Mouse (Mus musculus): ENCODE measurements around the gene Spata25. TPM values are rescaled to one million over a fixed set of nuclear protein-coding genes. Genes with fewer than 3 reads are reported as not detected.
A peak's percentile ranks its signal among the peaks of the same experiment; 100 is the strongest.
"Not testable (repeated sequence)": the region's sequence is repeated elsewhere in the genome, so short reads cannot be mapped to it uniquely, and the experiment has no call there.

Spata25 gene
- 100 to 1,000 TPM in 3 of 26 experiments, 10 to 100 TPM in 23; 11.3 to 125 (median 43.8) TPM for total RNA-seq (2018; cell fraction: chromatin; rRNA removed)
- total RNA-seq (2018; cell fraction: cytosol; rRNA removed), result 1 to 10 TPM in 4 of 26 experiments, under 1 TPM in 17, not detected in 5; 0.17 to 2.9 (median 0.62) TPM
- 10 to 100 TPM in 14 of 26 experiments, 1 to 10 TPM in 12; 2.0 to 75.9 (median 11.1) TPM for total RNA-seq (2018; cell fraction: nucleus; rRNA removed)
- 0.80 TPM in 1 of 3 replicates, not detected in the others for polyA plus RNA-seq (2018)

DNA sequence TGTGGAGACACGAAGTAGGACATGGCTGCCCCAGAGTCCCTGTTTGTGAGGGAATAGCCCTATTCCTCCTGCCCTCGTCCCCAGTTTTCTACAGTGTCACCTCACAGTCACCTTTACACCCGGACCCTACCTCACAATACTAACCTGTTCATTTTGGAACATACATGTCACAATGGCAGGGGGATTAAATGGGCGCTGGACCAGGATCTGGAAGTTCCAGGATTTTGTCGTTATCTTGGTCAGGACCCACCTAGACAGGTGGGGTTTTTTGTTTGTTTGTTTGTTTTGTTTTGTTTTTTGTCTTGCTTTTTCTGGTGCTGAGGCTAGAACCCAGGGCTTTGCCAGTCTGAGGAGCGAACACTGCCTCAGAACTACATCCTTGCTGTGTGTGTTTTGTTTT, at the start of gene Spata25:
Gene Spata25 (minus strand): TSS at position 101 of the 400 bp plus-strand sequence.
- peaks cover 28% of the 10 kb centered on the region; the same call in 1 of the 2 replicates for H3K79me2 ChIP-seq (ENCODE audit: inconsistent target)
- peaks cover 35% of the 10 kb centered on the region for H3K36me3 ChIP-seq (ENCODE audit: inconsistent target)
- 98% methylated on average over 6 of the region's 6 CpGs for WGBS (ENCODE audit: missing documents)
- H3K27ac ChIP-seq, result no peak within 1 kb of the TSS
- H3K4me3 ChIP-seq (ENCODE audit: inconsistent target), result no peak within 1 kb of the TSS

DNA sequence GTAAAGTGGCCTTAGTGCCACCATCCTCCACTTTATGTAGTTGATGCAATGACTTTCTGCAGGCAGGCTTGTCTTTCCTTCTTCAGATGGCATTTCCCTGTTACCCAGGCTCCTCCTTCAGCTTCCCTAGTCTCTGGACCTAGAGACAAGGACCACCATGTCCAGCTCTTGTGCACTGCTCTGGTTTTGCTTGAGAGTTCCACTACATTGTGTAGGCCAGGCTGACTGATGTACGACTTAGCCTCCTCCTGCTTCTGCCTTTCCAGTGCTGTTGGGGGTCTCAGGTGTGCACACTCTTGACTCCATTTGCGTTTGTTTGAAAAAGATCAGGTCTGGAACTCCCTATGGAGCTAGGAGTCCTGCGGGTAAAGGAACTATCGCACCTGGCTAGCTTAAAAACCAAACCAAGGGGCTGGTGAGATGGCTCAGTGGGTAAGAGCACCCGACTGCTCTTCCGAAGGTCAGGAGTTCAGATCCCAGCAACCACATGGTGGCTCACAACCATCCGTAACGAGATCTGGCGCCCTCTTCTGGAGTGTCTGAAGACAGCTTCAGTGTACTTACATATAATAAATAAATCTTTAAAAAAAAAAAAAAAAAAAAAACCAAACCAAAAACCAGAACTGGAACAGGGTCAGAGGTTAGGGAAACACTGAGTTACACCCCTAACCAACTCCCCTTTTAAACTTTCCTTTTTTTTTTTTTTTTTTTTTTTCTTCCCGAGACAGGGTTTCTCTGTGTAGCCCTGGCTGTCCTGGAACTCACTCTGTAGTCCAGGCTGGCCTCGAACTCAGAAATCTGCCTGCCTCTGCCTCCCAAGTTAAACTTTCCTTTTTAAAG, 49.3 kb upstream of the Spata25 start:
- 94% methylated on average over 7 of the region's 11 CpGs for WGBS (ENCODE audit: missing documents)

DNA sequence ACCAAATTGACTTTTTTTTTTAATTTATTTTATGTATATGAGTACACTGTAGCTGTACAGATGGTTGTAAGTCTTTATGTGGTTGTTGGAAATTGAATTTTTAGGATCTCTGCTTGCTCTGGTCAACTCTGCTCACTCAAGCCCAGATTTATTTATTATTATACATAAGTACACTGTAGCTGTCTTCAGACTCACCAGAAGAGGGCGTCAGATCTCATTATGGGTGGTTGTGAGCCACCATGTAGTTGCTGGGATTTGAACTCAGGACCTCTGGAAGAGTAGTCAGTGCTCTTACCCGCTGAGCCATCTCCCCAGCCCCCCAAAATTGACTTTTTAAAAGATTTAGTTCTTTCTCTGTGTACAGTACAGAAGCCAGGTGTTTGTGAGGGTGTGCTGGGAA, 47.3 kb upstream of the Spata25 start:
- Histone ChIP-seq H3K27ac (peak overlapping the region; percentile 87), H3K79me2 (ENCODE audit: inconsistent target) (peaks cover 12% of the 10 kb centered on the region)
- no CpG with 5 or more reads among the region's 2 CpGs for WGBS (ENCODE audit: missing documents)
- not testable (repeated sequence) for H3K4me3 ChIP-seq (ENCODE audit: inconsistent target); H3K36me3 ChIP-seq (ENCODE audit: inconsistent target)

More for the DNA sequence above, 49.3 kb upstream of the Spata25 start:
- peak overlapping the region; percentile 86; the same call in 1 of the 2 replicates for H3K4me3 ChIP-seq (ENCODE audit: inconsistent target)
- H3K27ac ChIP-seq, result peak overlapping the region; percentile 95
- H3K79me2 ChIP-seq (ENCODE audit: inconsistent target), result peaks cover 32% of the 10 kb centered on the region
- H3K36me3 ChIP-seq (ENCODE audit: inconsistent target), result not testable (repeated sequence)

- H3K36me3 ChIP-seq (ENCODE audit: inconsistent target), result no peaks in the 10 kb centered on the region
- peak overlapping the region; percentile 87 for H3K27ac ChIP-seq
- 58% methylated on average over 1 of the region's 1 CpGs for WGBS (ENCODE audit: missing documents)
- peaks cover 4% of the 10 kb centered on the region; the same call in 1 of the 2 replicates for H3K79me2 ChIP-seq (ENCODE audit: inconsistent target)
- peak overlapping the region; percentile 28 for H3K4me3 ChIP-seq (ENCODE audit: inconsistent target)
Observed at GRCm38 (mm10) chr2:164874239-164874769, 46.0 kb upstream of the Spata25 start.

DNA sequence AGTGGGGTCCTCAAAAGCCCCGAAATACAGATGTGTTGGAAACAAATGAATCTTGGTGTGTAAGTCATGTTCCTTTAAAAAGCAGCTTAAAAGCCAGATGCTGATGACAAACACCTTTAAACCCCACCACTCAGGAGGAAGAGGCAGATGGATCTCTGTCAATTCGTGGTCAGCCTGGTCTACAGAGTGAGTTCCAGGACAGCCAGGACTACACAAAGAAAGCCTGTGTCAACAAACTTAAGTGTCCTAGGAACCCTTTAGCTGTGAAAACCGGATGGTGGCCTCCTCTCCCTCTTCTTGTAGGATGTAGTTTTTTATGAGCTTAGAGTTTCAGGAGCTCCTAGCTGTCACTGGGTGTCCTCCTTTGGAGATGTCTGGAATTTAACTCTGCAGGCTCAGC, 45.3 kb upstream of the Spata25 start:
- Histone ChIP-seq H3K36me3 (ENCODE audit: inconsistent target) (no peaks in the 10 kb centered on the region), H3K4me3 (ENCODE audit: inconsistent target) (peak overlapping the region; percentile 28), H3K79me2 (ENCODE audit: inconsistent target) (no peaks in the 10 kb centered on the region; the same call in 1 of the 2 replicates), H3K27ac (peak overlapping the region; percentile 87)
- 73% methylated on average over 3 of the region's 3 CpGs for WGBS (ENCODE audit: missing documents)

GRCm38 (mm10) chr2:164871602-164872303, 43.4 kb upstream of the Spata25 start:
- Histone ChIP-seq H3K36me3 (ENCODE audit: inconsistent target) (no peaks in the 10 kb centered on the region), H3K79me2 (ENCODE audit: inconsistent target) (no peaks in the 10 kb centered on the region), H3K4me3 (ENCODE audit: inconsistent target) (no peak overlapping the region), H3K27ac (no peak overlapping the region)
- WGBS (ENCODE audit: missing documents), result 80% methylated on average over 6 of the region's 6 CpGs

- WGBS (ENCODE audit: missing documents), result 2% methylated on average over 7 of the region's 7 CpGs
- Histone ChIP-seq H3K27ac (peak overlapping the region; percentile 96), H3K36me3 (ENCODE audit: inconsistent target) (no peaks in the 10 kb centered on the region), H3K4me3 (ENCODE audit: inconsistent target) (no peak overlapping the region), H3K79me2 (ENCODE audit: inconsistent target) (no peaks in the 10 kb centered on the region)
Observed at GRCm38 (mm10) chr2:164868491-164868890, 40.2 kb upstream of the Spata25 start.

DNA sequence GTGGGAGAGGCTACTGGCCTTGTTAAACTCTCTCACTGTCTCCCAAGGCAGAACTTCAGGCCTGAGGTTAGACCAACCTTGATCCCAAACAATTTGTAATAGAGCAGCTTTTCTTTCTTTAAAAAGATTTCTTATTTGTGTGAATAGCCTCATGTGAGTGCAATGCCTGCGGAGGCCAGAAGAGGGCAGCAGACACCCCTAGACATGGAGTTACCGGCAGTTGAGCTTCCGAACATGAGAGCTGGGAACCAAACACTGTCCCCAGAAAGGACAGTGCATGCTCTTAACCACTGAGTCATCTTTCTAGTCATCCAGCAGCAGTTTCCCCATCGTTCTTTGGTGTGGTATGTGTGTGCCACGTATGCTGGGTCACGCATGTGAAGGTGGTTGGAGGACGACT, 39.2 kb upstream of the Spata25 start:
- Histone ChIP-seq H3K27ac (peak overlapping the region; percentile 96), H3K4me3 (ENCODE audit: inconsistent target) (no peak overlapping the region), H3K36me3 (ENCODE audit: inconsistent target) (no peaks in the 10 kb centered on the region), H3K79me2 (ENCODE audit: inconsistent target) (no peaks in the 10 kb centered on the region)
- WGBS (ENCODE audit: missing documents), result 98% methylated on average over 7 of the region's 7 CpGs

DNA sequence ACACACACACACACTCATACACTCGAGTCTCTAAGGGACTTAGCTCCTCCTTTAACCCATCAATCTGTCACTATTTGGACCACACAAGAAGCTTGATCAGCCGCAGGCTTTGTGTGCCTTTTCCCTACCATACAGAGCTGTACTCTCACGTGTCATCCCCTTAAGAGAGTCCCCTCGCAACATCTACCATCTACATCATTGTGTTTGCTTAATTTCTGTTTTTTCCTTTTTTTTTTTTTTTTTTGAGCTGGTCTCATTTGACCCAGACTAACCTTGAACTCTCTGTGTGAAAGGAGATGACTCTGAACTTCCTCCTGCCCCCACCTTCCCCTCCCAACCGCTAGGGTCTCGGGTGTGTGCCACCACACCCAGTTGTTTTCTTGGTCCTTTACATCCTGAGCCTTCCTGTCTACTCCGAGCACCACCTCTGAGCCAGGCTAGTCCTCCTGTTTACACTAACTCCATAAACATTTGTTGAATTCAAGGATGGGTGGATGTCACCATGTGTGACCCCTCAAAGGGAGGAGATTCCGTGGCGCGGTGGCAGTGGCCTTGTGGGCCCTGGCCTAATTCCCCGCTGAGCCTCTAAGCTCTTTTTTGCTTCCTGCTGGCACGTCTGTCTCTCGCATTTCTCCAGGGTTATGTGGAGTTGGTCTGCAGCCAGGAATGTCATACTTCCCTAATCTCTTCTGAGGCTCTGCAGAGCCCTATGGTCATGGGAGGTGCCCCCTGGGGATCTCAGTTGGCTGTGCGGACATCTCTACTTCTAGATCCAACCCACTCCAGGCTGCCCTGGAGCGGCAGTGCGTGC, 38.6 kb upstream of the Spata25 start:
- Histone ChIP-seq H3K27ac (peak overlapping the region; percentile 96), H3K4me3 (ENCODE audit: inconsistent target) (no peak overlapping the region), H3K79me2 (ENCODE audit: inconsistent target) (no peaks in the 10 kb centered on the region), H3K36me3 (ENCODE audit: inconsistent target) (no peaks in the 10 kb centered on the region)
- 20% methylated on average over 16 of the region's 16 CpGs for WGBS (ENCODE audit: missing documents)

DNA sequence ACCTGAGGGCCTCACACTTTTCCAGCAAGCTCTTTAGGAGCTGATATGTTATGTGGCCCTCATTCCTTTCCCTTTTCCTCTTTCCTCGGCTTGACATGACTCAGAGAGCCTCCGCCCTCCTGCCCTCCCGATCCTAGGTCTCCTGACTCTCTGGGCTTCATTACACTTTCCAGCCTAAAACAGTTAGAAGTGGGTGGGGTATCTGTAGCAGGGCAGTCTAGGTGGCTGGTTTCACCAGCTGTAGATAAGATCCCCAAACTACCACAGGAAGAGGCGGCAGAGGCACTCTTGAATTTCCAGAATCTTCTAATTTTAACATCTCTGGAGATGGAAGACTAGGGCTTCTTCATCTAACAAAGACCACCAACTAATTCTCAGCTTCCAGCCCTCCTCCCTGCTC, 36.3 kb upstream of the Spata25 start:
- Histone ChIP-seq H3K4me3 (ENCODE audit: inconsistent target) (no peak overlapping the region), H3K36me3 (ENCODE audit: inconsistent target) (no peaks in the 10 kb centered on the region), H3K79me2 (ENCODE audit: inconsistent target) (no peaks in the 10 kb centered on the region), H3K27ac (peak overlapping the region; percentile 17; the same call in 1 of the 2 replicates)
- WGBS (ENCODE audit: missing documents), result 70% methylated on average over 4 of the region's 4 CpGs

- peak overlapping the region; percentile 96 for H3K27ac ChIP-seq
- WGBS (ENCODE audit: missing documents), result no CpG with 5 or more reads among the region's 9 CpGs
- H3K36me3 ChIP-seq (ENCODE audit: inconsistent target); H3K4me3 ChIP-seq (ENCODE audit: inconsistent target); H3K79me2 ChIP-seq (ENCODE audit: inconsistent target): not testable (repeated sequence)
Observed at GRCm38 (mm10) chr2:164863411-164863810, 35.1 kb upstream of the Spata25 start.

DNA sequence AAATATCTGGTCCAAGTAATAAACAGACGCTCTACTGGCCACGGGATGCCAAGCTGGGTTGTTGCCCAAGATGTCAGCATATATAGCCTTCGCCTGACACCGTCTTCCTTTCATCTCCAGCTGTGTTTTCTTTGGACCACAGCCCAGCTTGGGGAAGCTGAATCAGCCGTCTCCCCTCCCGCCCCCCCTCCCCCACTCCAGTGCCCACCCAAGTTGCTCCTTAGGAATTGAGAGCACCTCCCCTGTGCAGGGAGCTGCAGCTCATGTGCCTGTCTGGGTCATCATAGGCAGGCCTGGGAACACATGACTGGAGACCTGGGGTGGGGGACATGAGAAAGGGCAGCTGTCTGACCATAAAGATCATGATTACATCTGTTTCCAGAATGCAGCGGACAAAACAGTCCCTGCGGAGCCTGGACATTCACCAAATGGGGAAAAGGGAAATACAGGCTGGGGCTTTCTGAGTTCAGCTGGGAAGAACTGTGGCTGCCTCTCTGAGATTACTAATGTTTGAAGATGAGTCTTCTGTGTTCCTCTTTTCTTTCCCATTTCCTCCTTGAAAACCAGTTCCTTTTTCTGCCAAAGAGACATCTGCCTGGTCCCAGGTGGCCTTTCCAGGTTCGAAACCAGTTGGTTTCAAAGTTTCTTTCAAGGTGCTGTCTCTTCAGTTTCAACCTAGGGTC, 34.0 kb upstream of the Spata25 start:
- 2% methylated on average over 8 of the region's 9 CpGs for WGBS (ENCODE audit: missing documents)
- Histone ChIP-seq H3K79me2 (ENCODE audit: inconsistent target) (no peaks in the 10 kb centered on the region), H3K4me3 (ENCODE audit: inconsistent target) (no peak overlapping the region), H3K27ac (peak overlapping the region; percentile 96), H3K36me3 (ENCODE audit: inconsistent target) (no peaks in the 10 kb centered on the region)

DNA sequence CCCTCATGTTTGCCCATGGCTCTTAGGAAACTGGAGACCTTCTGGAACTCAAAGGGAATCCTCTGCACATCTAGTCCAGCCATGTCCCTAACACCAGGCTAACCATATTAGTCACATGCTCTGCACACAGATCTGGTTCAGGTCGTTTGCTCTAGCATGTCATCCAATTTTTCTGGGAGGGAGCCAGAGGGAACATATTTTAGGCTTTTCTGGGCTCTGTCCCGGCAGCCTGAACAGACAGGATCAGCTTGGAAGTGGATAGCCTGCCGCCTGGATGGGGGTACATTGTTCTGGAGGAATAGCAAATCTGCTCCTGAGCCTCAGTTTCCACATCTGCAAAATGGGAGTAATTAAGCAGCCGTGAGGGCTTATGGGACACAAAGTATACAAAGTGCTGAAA, 32.8 kb upstream of the Spata25 start:
- Histone ChIP-seq H3K4me3 (ENCODE audit: inconsistent target) (no peak overlapping the region), H3K79me2 (ENCODE audit: inconsistent target) (peaks cover 5% of the 10 kb centered on the region), H3K36me3 (ENCODE audit: inconsistent target) (no peaks in the 10 kb centered on the region), H3K27ac (peak overlapping the region; percentile 96)
- 85% methylated on average over 4 of the region's 4 CpGs for WGBS (ENCODE audit: missing documents)
